Mouse (Mus musculus): ENCODE results near the gene Mturn.

- TF ChIP-seq TAL1 (IDR thresholded peaks at IDR 0.05; ENCODE audit: low read length) (no peak), GATA1 (IDR thresholded peaks at IDR 0.05; ENCODE audit: low read length) (no peak)
Observed at GRCm38 (mm10) chr6:54698691-54699476, 17.5 kb downstream of the Mturn start.

All from erythroblast, embryonic 14.5 days (primary cell).